Mouse (Mus musculus): ENCODE data around the gene Gstp2. TPM values are rescaled to one million over a fixed set of nuclear protein-coding genes. Genes with fewer than 3 reads are reported as not detected.
"Not testable (repeated sequence)": the region's sequence is repeated elsewhere in the genome, so short reads cannot be mapped to it uniquely, and the experiment has no call there.

Gene Gstp2
- polyA plus RNA-seq, 1 experiment from 2014 or later, result 1.1 TPM

- not testable (repeated sequence) for H3K4me3 ChIP-seq (replicated peaks; ENCODE audit: low read length); H3K4me2 ChIP-seq (ENCODE audit: low read length); ATAC-seq; H3K9me3 ChIP-seq (ENCODE audit: control insufficient read depth, low read length); H3K9ac ChIP-seq (replicated peaks; ENCODE audit: low read depth, low read length); H3K27me3 ChIP-seq (replicated peaks; ENCODE audit: control insufficient read depth, insufficient read depth, low read length); H3K36me3 ChIP-seq (ENCODE audit: control insufficient read depth, insufficient read depth); H3K4me1 ChIP-seq (replicated peaks; ENCODE audit: control insufficient read depth, insufficient read depth, low read length); H3K27ac ChIP-seq (ENCODE audit: low read length)
- 90% methylated on average over 5 of the region's 5 CpGs for WGBS
Measured at GRCm38 (mm10) chr19:4044109-4044508, 1.7 kb downstream of the Gstp2 start.

DNA sequence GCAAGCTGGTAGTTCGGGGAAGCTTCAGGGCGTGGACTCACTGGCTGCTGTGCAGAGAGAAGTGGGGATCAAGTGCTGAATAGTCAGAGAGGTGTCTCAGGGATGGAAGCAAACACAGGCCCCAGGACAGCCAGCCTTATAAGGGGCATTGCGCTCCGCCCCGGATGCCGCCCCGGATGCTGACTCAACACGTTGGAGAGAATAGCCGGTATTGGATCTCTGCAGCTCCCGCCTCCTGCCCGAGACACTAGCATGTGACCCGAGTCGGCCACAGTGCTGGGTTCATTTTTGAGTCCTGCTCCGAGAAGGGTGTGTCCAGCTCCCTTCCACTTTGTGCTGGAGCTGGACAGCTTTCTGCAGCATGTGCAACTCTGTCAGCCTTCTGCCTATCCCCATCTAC lies 3.7 kb downstream of the Gstp2 start:
- H3K4me3 ChIP-seq (replicated peaks; ENCODE audit: low read length), result no peak overlapping the region
- no peak overlapping the region for H3K9ac ChIP-seq (replicated peaks; ENCODE audit: low read depth, low read length)
- 73% methylated on average over 14 of the region's 14 CpGs for WGBS
- no peak for ATAC-seq
- no peaks in the 10 kb centered on the region for H3K9me3 ChIP-seq (ENCODE audit: control insufficient read depth, low read length)
- H3K4me2 ChIP-seq (ENCODE audit: low read length), result no peak overlapping the region
- H3K36me3 ChIP-seq (ENCODE audit: control insufficient read depth, insufficient read depth), result no peaks in the 10 kb centered on the region
- H3K27me3 ChIP-seq (replicated peaks; ENCODE audit: control insufficient read depth, insufficient read depth, low read length), result no peaks in the 10 kb centered on the region
- no peak overlapping the region for H3K27ac ChIP-seq (ENCODE audit: low read length)
- peaks cover 14% of the 10 kb centered on the region for H3K4me1 ChIP-seq (replicated peaks; ENCODE audit: control insufficient read depth, insufficient read depth, low read length)

- H3K4me1 ChIP-seq (replicated peaks; ENCODE audit: control insufficient read depth, insufficient read depth, low read length), result peaks cover 17% of the 10 kb centered on the region
- ATAC-seq; H3K9me3 ChIP-seq (ENCODE audit: control insufficient read depth, low read length); H3K27me3 ChIP-seq (replicated peaks; ENCODE audit: control insufficient read depth, insufficient read depth, low read length); H3K27ac ChIP-seq (ENCODE audit: low read length); H3K36me3 ChIP-seq (ENCODE audit: control insufficient read depth, insufficient read depth); H3K4me3 ChIP-seq (replicated peaks; ENCODE audit: low read length); H3K9ac ChIP-seq (replicated peaks; ENCODE audit: low read depth, low read length); H3K4me2 ChIP-seq (ENCODE audit: low read length): not testable (repeated sequence)
- 84% methylated on average over 3 of the region's 4 CpGs for WGBS
Measured at GRCm38 (mm10) chr19:4041500-4041899, 4.3 kb downstream of the Gstp2 start.

GRCm38 (mm10) chr19:4040941-4041340 lies 4.9 kb downstream of the Gstp2 start:
- H3K9ac ChIP-seq (replicated peaks; ENCODE audit: low read depth, low read length); H3K27me3 ChIP-seq (replicated peaks; ENCODE audit: control insufficient read depth, insufficient read depth, low read length); ATAC-seq; H3K36me3 ChIP-seq (ENCODE audit: control insufficient read depth, insufficient read depth); H3K9me3 ChIP-seq (ENCODE audit: control insufficient read depth, low read length); H3K4me3 ChIP-seq (replicated peaks; ENCODE audit: low read length); H3K27ac ChIP-seq (ENCODE audit: low read length); H3K4me2 ChIP-seq (ENCODE audit: low read length): not testable (repeated sequence)
- 83% methylated on average over 5 of the region's 5 CpGs for WGBS
- H3K4me1 ChIP-seq (replicated peaks; ENCODE audit: control insufficient read depth, insufficient read depth, low read length), result peaks cover 15% of the 10 kb centered on the region

DNA sequence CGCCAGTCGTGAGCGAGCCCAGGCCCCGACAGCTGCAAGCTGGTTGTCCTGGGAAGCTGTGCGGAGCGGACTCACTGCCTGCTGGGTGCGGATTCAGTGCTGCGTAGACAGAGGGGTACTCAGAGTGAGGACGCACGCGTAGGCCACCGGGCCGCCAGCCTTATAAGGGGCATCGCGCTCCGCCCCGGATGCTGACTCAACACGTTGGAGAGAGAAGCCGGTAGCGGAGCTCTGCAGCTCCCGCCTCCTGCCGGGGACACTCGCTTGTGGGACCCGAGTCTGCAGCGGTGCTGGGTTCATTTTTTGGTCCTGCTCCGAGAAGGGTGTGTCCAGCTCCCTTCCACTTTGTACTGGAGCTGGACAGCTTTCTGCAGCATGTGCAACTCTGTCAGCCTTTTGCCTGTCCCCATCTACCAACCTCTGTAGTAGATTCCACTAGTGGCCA lies 8.0 kb downstream of the Gstp2 start, which contains the start of gene Gstp1:
Gene Gstp1, minus strand, starts transcription at position 198 of the 445 bp plus-strand sequence.
- H3K27me3 ChIP-seq (replicated peaks; ENCODE audit: control insufficient read depth, insufficient read depth, low read length), result no peaks in the 10 kb centered on the region
- under 1% methylated on average over 26 of the region's 26 CpGs for WGBS
- H3K4me3 ChIP-seq (replicated peaks; ENCODE audit: low read length), result peak within 1 kb of the TSS; percentile 69
- ATAC-seq, result peak; percentile 94
- no peaks in the 10 kb centered on the region for H3K36me3 ChIP-seq (ENCODE audit: control insufficient read depth, insufficient read depth)
- peak within 1 kb of the TSS; percentile 82 for H3K4me2 ChIP-seq (ENCODE audit: low read length)
- peak within 1 kb of the TSS; percentile 85 for H3K9ac ChIP-seq (replicated peaks; ENCODE audit: low read depth, low read length)
- peak within 1 kb of the TSS; percentile 47 for H3K27ac ChIP-seq (ENCODE audit: low read length)
- H3K9me3 ChIP-seq (ENCODE audit: control insufficient read depth, low read length), result no peaks in the 10 kb centered on the region
- H3K4me1 ChIP-seq (replicated peaks; ENCODE audit: control insufficient read depth, insufficient read depth, low read length), result peaks cover 12% of the 10 kb centered on the region; the same call in 1 of the 2 replicates

DNA sequence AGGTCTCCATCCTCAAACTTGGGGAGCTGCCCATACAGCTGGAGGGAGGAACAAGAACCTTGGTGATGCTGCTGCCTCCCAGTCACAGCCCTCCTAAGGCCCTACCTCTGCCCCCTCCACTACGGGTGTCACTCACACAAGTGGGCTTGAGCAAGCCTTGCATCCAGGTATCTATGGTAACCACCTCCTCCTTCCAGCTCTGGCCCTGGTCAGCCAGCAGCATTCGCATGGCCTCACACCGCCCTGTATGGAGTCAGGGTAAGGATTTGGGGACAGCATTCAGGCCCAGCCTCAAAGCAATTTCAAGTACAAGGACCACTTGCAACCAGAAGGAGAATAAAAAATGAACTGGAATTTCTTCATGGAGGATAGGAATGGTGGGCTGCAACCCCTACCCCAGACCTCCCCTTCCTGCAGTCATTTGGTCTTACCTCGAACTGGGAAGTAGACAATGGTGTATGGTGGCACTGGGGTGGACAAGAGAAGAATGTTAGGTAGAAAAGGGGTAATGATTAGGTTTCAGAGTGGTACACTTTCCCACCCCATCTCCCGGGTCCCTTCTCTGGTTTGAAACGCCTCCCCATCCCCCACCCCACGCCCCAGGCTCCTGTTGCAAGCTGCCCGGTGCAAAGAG lies 8.6 kb downstream of the Gstp2 start:
- H3K27ac ChIP-seq (ENCODE audit: low read length), result peak overlapping the region; percentile 47
- 26% methylated on average over 7 of the region's 8 CpGs for WGBS
- not testable (repeated sequence) for H3K9me3 ChIP-seq (ENCODE audit: control insufficient read depth, low read length); H3K27me3 ChIP-seq (replicated peaks; ENCODE audit: control insufficient read depth, insufficient read depth, low read length); H3K36me3 ChIP-seq (ENCODE audit: control insufficient read depth, insufficient read depth)
- H3K4me3 ChIP-seq (replicated peaks; ENCODE audit: low read length), result peak overlapping the region; percentile 69
- peaks cover 12% of the 10 kb centered on the region; the same call in 1 of the 2 replicates for H3K4me1 ChIP-seq (replicated peaks; ENCODE audit: control insufficient read depth, insufficient read depth, low read length)
- peak overlapping the region; percentile 85 for H3K9ac ChIP-seq (replicated peaks; ENCODE audit: low read depth, low read length)
- H3K4me2 ChIP-seq (ENCODE audit: low read length), result peak overlapping the region; percentile 82
- ATAC-seq, result peak; percentile 48

GRCm38 (mm10) chr19:4036327-4037045 lies 9.3 kb downstream of the Gstp2 start:
- no peaks in the 10 kb centered on the region for H3K36me3 ChIP-seq (ENCODE audit: control insufficient read depth, insufficient read depth)
- ATAC-seq, result no peak
- no peak overlapping the region for H3K4me3 ChIP-seq (replicated peaks; ENCODE audit: low read length)
- 85% methylated on average over 12 of the region's 12 CpGs for WGBS
- no peak overlapping the region for H3K4me2 ChIP-seq (ENCODE audit: low read length)
- H3K27ac ChIP-seq (ENCODE audit: low read length), result no peak overlapping the region
- peaks cover 12% of the 10 kb centered on the region; the same call in 1 of the 2 replicates for H3K4me1 ChIP-seq (replicated peaks; ENCODE audit: control insufficient read depth, insufficient read depth, low read length)
- no peaks in the 10 kb centered on the region for H3K9me3 ChIP-seq (ENCODE audit: control insufficient read depth, low read length)
- H3K9ac ChIP-seq (replicated peaks; ENCODE audit: low read depth, low read length), result no peak overlapping the region
- H3K27me3 ChIP-seq (replicated peaks; ENCODE audit: control insufficient read depth, insufficient read depth, low read length), result no peaks in the 10 kb centered on the region

DNA sequence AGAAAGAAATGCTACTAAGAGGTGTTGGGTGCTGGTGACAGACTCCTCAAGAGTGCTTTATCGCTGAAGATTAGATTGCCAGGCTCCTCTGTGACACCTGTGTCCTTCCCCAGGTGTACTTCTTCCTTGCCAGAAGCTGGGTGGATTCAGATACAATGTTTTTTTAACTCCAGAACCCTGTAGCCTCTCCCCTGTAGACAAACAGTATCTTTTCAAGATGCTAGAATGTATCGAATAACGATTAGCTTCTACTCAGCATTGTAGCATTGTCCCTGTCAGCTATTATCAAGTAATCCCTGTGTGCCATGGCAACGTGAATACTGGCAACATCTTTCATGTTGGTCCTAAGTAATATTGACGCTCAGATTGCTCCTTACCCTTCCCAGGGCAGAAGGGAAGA lies 12.1 kb downstream of the Gstp2 start:
- ATAC-seq, result no peak
- H3K27me3 ChIP-seq (replicated peaks; ENCODE audit: control insufficient read depth, insufficient read depth, low read length), result no peaks in the 10 kb centered on the region
- H3K4me1 ChIP-seq (replicated peaks; ENCODE audit: control insufficient read depth, insufficient read depth, low read length), result peaks cover 12% of the 10 kb centered on the region; the same call in 1 of the 2 replicates
- no peak overlapping the region for H3K4me3 ChIP-seq (replicated peaks; ENCODE audit: low read length)
- H3K4me2 ChIP-seq (ENCODE audit: low read length), result no peak overlapping the region
- H3K9ac ChIP-seq (replicated peaks; ENCODE audit: low read depth, low read length), result no peak overlapping the region
- WGBS, result 49% methylated on average over 5 of the region's 5 CpGs
- H3K36me3 ChIP-seq (ENCODE audit: control insufficient read depth, insufficient read depth), result no peaks in the 10 kb centered on the region
- no peak overlapping the region for H3K27ac ChIP-seq (ENCODE audit: low read length)
- H3K9me3 ChIP-seq (ENCODE audit: control insufficient read depth, low read length), result no peaks in the 10 kb centered on the region

DNA sequence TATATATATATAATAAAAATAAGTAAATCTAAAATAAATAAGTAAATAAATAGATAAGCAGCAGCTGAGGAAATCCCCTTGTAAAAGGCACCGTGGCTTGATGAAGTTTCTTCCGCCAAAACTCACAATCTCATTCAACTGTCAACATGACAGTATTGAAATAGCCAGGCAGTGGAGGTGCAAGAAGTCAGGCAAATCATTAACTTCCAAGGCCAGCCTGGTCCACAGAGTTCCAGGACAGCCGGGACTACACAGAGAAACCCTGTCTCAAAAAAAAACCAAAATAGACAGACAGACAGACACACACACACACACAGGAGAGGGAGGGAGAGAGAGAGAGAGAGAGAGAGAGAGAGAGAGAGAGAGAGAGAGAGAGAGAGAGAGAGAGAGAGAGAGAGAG lies 12.5 kb downstream of the Gstp2 start:
- ATAC-seq, result no peak
- Histone ChIP-seq H3K4me3 (replicated peaks; ENCODE audit: low read length) (no peak overlapping the region), H3K36me3 (ENCODE audit: control insufficient read depth, insufficient read depth) (no peaks in the 10 kb centered on the region), H3K9me3 (ENCODE audit: control insufficient read depth, low read length) (no peaks in the 10 kb centered on the region), H3K27ac (ENCODE audit: low read length) (no peak overlapping the region), H3K9ac (replicated peaks; ENCODE audit: low read depth, low read length) (no peak overlapping the region), H3K27me3 (replicated peaks; ENCODE audit: control insufficient read depth, insufficient read depth, low read length) (no peaks in the 10 kb centered on the region), H3K4me2 (ENCODE audit: low read length) (no peak overlapping the region), H3K4me1 (replicated peaks; ENCODE audit: control insufficient read depth, insufficient read depth, low read length) (peaks cover 11% of the 10 kb centered on the region; the same call in 1 of the 2 replicates)
- 86% methylated on average over 3 of the region's 3 CpGs for WGBS

Data from forebrain, embryonic 16.5 days (tissue).